Mouse (Mus musculus) bone marrow, adult 2 months (tissue): ENCODE data around the gene Rapgef4. TPM values are rescaled to one million over a fixed set of nuclear protein-coding genes. Genes with fewer than 3 reads are reported as not detected.
"Not testable (repeated sequence)": the region's sequence is repeated elsewhere in the genome, so short reads cannot be mapped to it uniquely, and the experiment has no call there.

Experiments used
- H3K27ac ChIP-seq: fragments of 200-500 bp; 2 replicates; pipeline ENCODE4 v1.5.1; 2012; ENCODE audit warnings: low read depth, mild to moderate bottlenecking, control low read depth, inconsistent platforms, low read length; ENCODE audit not compliant: control insufficient read depth, poor library complexity, insufficient read depth
- H3K4me1 ChIP-seq: fragments of 200-500 bp; 2 replicates; pipeline ENCODE4 v1.6.1; 2011; ENCODE audit warnings: low read length; ENCODE audit not compliant: control insufficient read depth, insufficient read depth
- H3K4me3 ChIP-seq: fragments of 200-500 bp; replicated peaks from 2 replicates; pipeline ENCODE3; 2011; ENCODE audit warnings: mild to moderate bottlenecking, low read depth, low read length, control low read depth; ENCODE audit not compliant: control insufficient read depth
- CTCF ChIP-seq: fragments of 200-500 bp; IDR thresholded peaks from 2 replicates; pipeline ENCODE4 v1.5.1; 2011; ENCODE audit warnings: low read length, control low read depth; ENCODE audit not compliant: control insufficient read depth, insufficient read depth
- POLR2A ChIP-seq: fragments of 200-500 bp; IDR thresholded peaks from 2 replicates; pipeline ENCODE4 v1.6.1; 2011; ENCODE audit warnings: low read depth, mild to moderate bottlenecking, control low read depth, low read length, borderline replicate concordance; ENCODE audit not compliant: control insufficient read depth
- WGBS: fragments of 180-500 bp; shearing (Covaris S2); methylation state at CpG from one replicate; pipeline ENCODE4 v1.1.7; 2018; 5-methylcytosine and 5-hydroxymethylcytosine counted together
- polyA plus RNA-seq: library from polyadenylated mRNA; stranded (reverse); fragments of >200 nt; gene quantifications from 2 replicates; pipeline ENCODE4 v1.2.4, GENCODE M21; 2011; ENCODE audit warnings: low replicate concordance; ENCODE audit not compliant: missing spikeins, insufficient read depth, insufficient read length

Rapgef4 gene
- polyA plus RNA-seq, 1 experiment = 4.9 TPM

- H3K4me1 ChIP-seq = no peaks in the 10 kb centered on the region
- WGBS = 47% methylated on average over 11 of the region's 11 CpGs
- TF ChIP-seq CTCF = no peak
- no peak for TF ChIP-seq POLR2A
- no peak overlapping the region for H3K4me3 ChIP-seq
- H3K27ac ChIP-seq = no peak overlapping the region; the same call in 1 of the 2 replicates
Observed at GRCm38 (mm10) chr2:72056081-72056874, 75.2 kb downstream of the Rapgef4 start.

GRCm38 (mm10) chr2:72062931-72063330 lies 81.9 kb downstream of the Rapgef4 start:
- no peak for TF ChIP-seq POLR2A
- TF ChIP-seq CTCF = no peak
- H3K27ac ChIP-seq = no peak overlapping the region
- WGBS = 74% methylated on average over 4 of the region's 4 CpGs

GRCm38 (mm10) chr2:72068505-72068904 lies 87.5 kb downstream of the Rapgef4 start:
- H3K27ac ChIP-seq = no peak overlapping the region
- 84% methylated on average over 9 of the region's 9 CpGs for WGBS
- no peaks in the 10 kb centered on the region for H3K4me1 ChIP-seq
- no peak for TF ChIP-seq CTCF
- TF ChIP-seq POLR2A = no peak
- H3K4me3 ChIP-seq = no peak overlapping the region

More at GRCm38 (mm10) chr2:72062931-72063330, 81.9 kb downstream of the Rapgef4 start:
- Histone ChIP-seq H3K4me1 (no peaks in the 10 kb centered on the region), H3K4me3 (no peak overlapping the region)

- H3K27ac ChIP-seq = no peak overlapping the region
- WGBS = 59% methylated on average over 8 of the region's 8 CpGs
- no peaks in the 10 kb centered on the region for H3K4me1 ChIP-seq
- no peak for TF ChIP-seq CTCF
- TF ChIP-seq POLR2A = no peak
- H3K4me3 ChIP-seq = no peak overlapping the region
Observed at GRCm38 (mm10) chr2:72070086-72070485, 89.0 kb downstream of the Rapgef4 start.

- WGBS = 0% methylated on average over 1 of the region's 1 CpGs
- not testable (repeated sequence) for H3K4me3 ChIP-seq, H3K4me1 ChIP-seq, H3K27ac ChIP-seq
Observed at GRCm38 (mm10) chr2:72073121-72073520, 92.1 kb downstream of the Rapgef4 start.

GRCm38 (mm10) chr2:72074999-72075561 lies 94.0 kb downstream of the Rapgef4 start:
- peaks cover 4% of the 10 kb centered on the region for H3K4me1 ChIP-seq
- no peak overlapping the region; the same call in 1 of the 2 replicates for H3K27ac ChIP-seq
- 83% methylated on average over 10 of the region's 10 CpGs for WGBS
- no peak overlapping the region for H3K4me3 ChIP-seq
- TF ChIP-seq CTCF = no peak
- TF ChIP-seq POLR2A = no peak

GRCm38 (mm10) chr2:72077490-72078139 lies 96.6 kb downstream of the Rapgef4 start:
- WGBS = 46% methylated on average over 3 of the region's 3 CpGs
- peaks cover 4% of the 10 kb centered on the region for H3K4me1 ChIP-seq
- no peak overlapping the region for H3K4me3 ChIP-seq
- no peak overlapping the region for H3K27ac ChIP-seq
- TF ChIP-seq CTCF (no peak), POLR2A (no peak)

GRCm38 (mm10) chr2:72078140-72078521 lies 97.1 kb downstream of the Rapgef4 start:
- TF ChIP-seq POLR2A (no peak), CTCF (no peak)
- Histone ChIP-seq H3K27ac (no peak overlapping the region), H3K4me3 (no peak overlapping the region), H3K4me1 (peaks cover 4% of the 10 kb centered on the region)
- WGBS = 34% methylated on average over 6 of the region's 6 CpGs

- Histone ChIP-seq H3K27ac (no peak overlapping the region), H3K4me3 (no peak overlapping the region), H3K4me1 (peaks cover 4% of the 10 kb centered on the region)
- no peak for TF ChIP-seq CTCF
- TF ChIP-seq POLR2A = no peak
- WGBS = 11% methylated on average over 8 of the region's 8 CpGs
Observed at GRCm38 (mm10) chr2:72079110-72079509, 98.1 kb downstream of the Rapgef4 start.
